Mouse (Mus musculus) MEL (cell line): Measurements from ENCODE around the gene Kif5c. TPM values are rescaled to one million over a fixed set of nuclear protein-coding genes. Genes with fewer than 3 reads are reported as not detected.

ENCODE experiments used
- DNase-seq: peaks from one replicate; pipeline ENCODE4 v3.0.0; 2011; ENCODE audit warnings: low read depth, low spot score
- H3K27ac ChIP-seq: 2 replicates; pipeline ENCODE4 v1.5.1; 2012; ENCODE audit warnings: low read depth, mild to moderate bottlenecking, control low read depth, low read length, moderate library complexity; ENCODE audit not compliant: control insufficient read depth
- H3K27me3 ChIP-seq, 2 experiments: fragments of 150-350 bp in 1 of 2; sonication (generic) in 1 of 2; 2 replicates each; pipeline ENCODE4 v1.6.1; 2012; ENCODE audit warnings: low read length in 2 of 2, mild to moderate bottlenecking in 2 of 2, improper control_type of control experiment in 1 of 2, moderate library complexity in 1 of 2; ENCODE audit not compliant: insufficient read depth in 2 of 2, control insufficient read depth in 1 of 2
- H3K36me3 ChIP-seq, 2 experiments: 2 replicates each; pipeline ENCODE4 v1.6.1; 2012 to 2014; ENCODE audit warnings: low read length in 2 of 2, improper control_type of control experiment in 1 of 2, inconsistent platforms in 1 of 2, mild to moderate bottlenecking in 1 of 2; ENCODE audit not compliant: insufficient read depth in 2 of 2, control insufficient read depth in 1 of 2
- H3K4me1 ChIP-seq, 2 experiments: fragments of 150-350 bp in 1 of 2; sonication (generic) in 1 of 2; 2 replicates each; pipeline ENCODE4 v1.6.1; 2012; ENCODE audit warnings: low read length in 2 of 2, improper control_type of control experiment in 1 of 2, mild to moderate bottlenecking in 1 of 2; ENCODE audit not compliant: insufficient read depth in 2 of 2, control insufficient read depth in 1 of 2
- H3K4me3 ChIP-seq, 2 experiments: fragments of 150-350 bp in 1 of 2; sonication (generic) in 1 of 2; 2 replicates each; pipeline ENCODE4 v1.5.1; 2012; ENCODE audit warnings: low read depth in 2 of 2, low read length in 2 of 2, mild to moderate bottlenecking in 2 of 2, moderate library complexity in 2 of 2, control low read depth in 1 of 2, improper control_type of control experiment in 1 of 2; ENCODE audit not compliant: control insufficient read depth in 1 of 2, insufficient read depth in 1 of 2
- H3K79me2 ChIP-seq: 2 replicates; pipeline ENCODE4 v1.6.1; 2012; ENCODE audit warnings: mild to moderate bottlenecking, low read length, moderate library complexity; ENCODE audit not compliant: control insufficient read depth, poor library complexity, insufficient read depth
- H3K9ac ChIP-seq: 2 replicates; pipeline ENCODE4 v1.6.1; 2012; ENCODE audit warnings: low read depth, mild to moderate bottlenecking, control low read depth, low read length, moderate library complexity; ENCODE audit not compliant: control insufficient read depth, poor library complexity, severe bottlenecking
- H3K9me3 ChIP-seq: fragments of 150-350 bp; sonication (generic); replicated peaks from 2 replicates; pipeline ENCODE4 v1.6.1; 2012; ENCODE audit warnings: mild to moderate bottlenecking, low read length, improper control_type of control experiment, moderate library complexity; ENCODE audit not compliant: insufficient read depth
- CHD1 ChIP-seq: IDR thresholded peaks from 2 replicates; pipeline ENCODE4 v1.6.1; 2012; ENCODE audit warnings: low read depth, mild to moderate bottlenecking, inconsistent platforms, low read length, improper control_type of control experiment
- CHD2 ChIP-seq: IDR thresholded peaks from 2 replicates; pipeline ENCODE4 v1.6.1; 2011; ENCODE audit warnings: low read length, improper control_type of control experiment
- CTCF ChIP-seq, 3 experiments: IDR thresholded peaks in 2 of 3; conservative IDR thresholded peaks in 1 of 3; 2 replicates each; pipeline ENCODE4 v1.5.1; 2011 to 2012; ENCODE audit warnings: low read length in 3 of 3, low read depth in 2 of 3, mild to moderate bottlenecking in 2 of 3, improper control_type of control experiment in 1 of 3, inconsistent platforms in 1 of 3, mixed read lengths in 1 of 3, moderate library complexity in 1 of 3; ENCODE audit not compliant: control insufficient read depth in 1 of 3, insufficient read depth in 1 of 3, poor library complexity in 1 of 3, severe bottlenecking in 1 of 3
- E2F4 ChIP-seq: IDR thresholded peaks from 2 replicates; pipeline ENCODE4 v1.6.1; 2011; ENCODE audit warnings: low read depth, low read length, improper control_type of control experiment, borderline replicate concordance
- EP300 ChIP-seq, 2 experiments: IDR thresholded peaks; 2 replicates each; pipeline ENCODE4 v1.6.1; 2011; ENCODE audit warnings: improper control_type of control experiment in 2 of 2, low read length in 2 of 2, low read depth in 1 of 2, mild to moderate bottlenecking in 1 of 2
- ETS1 ChIP-seq: IDR thresholded peaks from 2 replicates; pipeline ENCODE4 v1.6.1; 2012; ENCODE audit warnings: low read depth, mild to moderate bottlenecking, inconsistent platforms, low read length, improper control_type of control experiment, moderate library complexity
- GABPA ChIP-seq: IDR thresholded peaks from 2 replicates; pipeline ENCODE4 v1.6.1; 2012; ENCODE audit warnings: low read depth, mild to moderate bottlenecking, inconsistent platforms, low read length, improper control_type of control experiment, moderate library complexity
- GATA1 ChIP-seq: IDR thresholded peaks from 2 replicates; pipeline ENCODE4 v1.6.1; 2011; ENCODE audit warnings: low read depth, low read length, improper control_type of control experiment
- JUND ChIP-seq: IDR thresholded peaks from 2 replicates; pipeline ENCODE4 v1.6.1; 2011; ENCODE audit warnings: low read depth, mild to moderate bottlenecking, improper control_type of control experiment, low read length
- KAT2A ChIP-seq: conservative IDR thresholded peaks from 2 replicates; pipeline ENCODE4 v1.6.1; 2012; ENCODE audit warnings: low read depth, low read length, improper control_type of control experiment, inconsistent platforms
- MAX ChIP-seq: IDR thresholded peaks from 2 replicates; pipeline ENCODE4 v1.6.1; 2011; ENCODE audit warnings: low read length, improper control_type of control experiment
- MAZ ChIP-seq: IDR thresholded peaks from 2 replicates; pipeline ENCODE4 v1.6.1; 2012; ENCODE audit warnings: low read depth, mild to moderate bottlenecking, inconsistent platforms, low read length, improper control_type of control experiment
- MEF2A ChIP-seq: IDR thresholded peaks from 2 replicates; pipeline ENCODE4 v1.6.1; 2014; ENCODE audit warnings: low read depth, mild to moderate bottlenecking, inconsistent platforms, low read length, improper control_type of control experiment; ENCODE audit not compliant: poor library complexity, insufficient replicate concordance, severe bottlenecking; ENCODE audit errors: extremely low read depth
- MYB ChIP-seq: IDR thresholded peaks from 2 replicates; pipeline ENCODE4 v1.6.1; 2011; ENCODE audit warnings: mild to moderate bottlenecking, low read depth, low read length, improper control_type of control experiment
- MYC ChIP-seq: IDR thresholded peaks from 2 replicates; pipeline ENCODE4 v1.6.1; 2011; ENCODE audit warnings: low read depth, mild to moderate bottlenecking, low read length, improper control_type of control experiment, moderate library complexity
- NRF1 ChIP-seq: IDR thresholded peaks from 2 replicates; pipeline ENCODE4 v1.6.1; 2014; ENCODE audit warnings: low read depth, mild to moderate bottlenecking, inconsistent platforms, low read length, improper control_type of control experiment, moderate library complexity; ENCODE audit not compliant: poor library complexity, insufficient read depth, severe bottlenecking
- POLR2A ChIP-seq, 2 experiments: IDR thresholded peaks; 2 replicates each; pipeline ENCODE4 v1.6.1; 2011 to 2012; ENCODE audit warnings: low read length in 2 of 2, mild to moderate bottlenecking in 2 of 2, control low read depth in 1 of 2, improper control_type of control experiment in 1 of 2, low read depth in 1 of 2, moderate library complexity in 1 of 2; ENCODE audit not compliant: control insufficient read depth in 1 of 2, insufficient read depth in 1 of 2, poor library complexity in 1 of 2
- POLR2AphosphoS2 ChIP-seq: IDR thresholded peaks from 2 replicates; pipeline ENCODE4 v1.6.1; 2011; ENCODE audit warnings: low read length, improper control_type of control experiment
- POLR2AphosphoS5 ChIP-seq: IDR thresholded peaks from 2 replicates; pipeline ENCODE4 v1.6.1; 2012; ENCODE audit warnings: low read depth, borderline replicate concordance, mild to moderate bottlenecking, inconsistent platforms, low read length, moderate library complexity, mixed read lengths
- RAD21 ChIP-seq: IDR thresholded peaks from 2 replicates; pipeline ENCODE4 v1.6.1; 2011; ENCODE audit warnings: mild to moderate bottlenecking, low read depth, low read length, improper control_type of control experiment
- SMC3 ChIP-seq: IDR thresholded peaks from 2 replicates; pipeline ENCODE4 v1.6.1; 2011; ENCODE audit warnings: low read depth, low read length, improper control_type of control experiment
- TAL1 ChIP-seq: IDR thresholded peaks from 2 replicates; pipeline ENCODE4 v1.6.1; 2012; ENCODE audit warnings: mild to moderate bottlenecking, inconsistent platforms, low read length, moderate library complexity, mixed read lengths
- TCF12 ChIP-seq: IDR thresholded peaks from 2 replicates; pipeline ENCODE4 v1.6.1; 2014; ENCODE audit warnings: low read depth, mild to moderate bottlenecking, inconsistent platforms, low read length, improper control_type of control experiment, moderate library complexity
- USF2 ChIP-seq, 2 experiments: IDR thresholded peaks; 2 replicates each; pipeline ENCODE4 v1.6.1; 2011 to 2012; ENCODE audit warnings: improper control_type of control experiment in 2 of 2, low read length in 2 of 2, borderline replicate concordance in 1 of 2, inconsistent platforms in 1 of 2, low read depth in 1 of 2, mild to moderate bottlenecking in 1 of 2; ENCODE audit not compliant: insufficient read depth in 1 of 2
- ZKSCAN1 ChIP-seq: IDR thresholded peaks from 2 replicates; pipeline ENCODE4 v1.6.1; 2012; ENCODE audit warnings: low read depth, mild to moderate bottlenecking, inconsistent platforms, low read length, improper control_type of control experiment, moderate library complexity
- ZNF384 ChIP-seq: IDR thresholded peaks from 2 replicates; pipeline ENCODE4 v1.6.1; 2012; ENCODE audit warnings: low read depth, mild to moderate bottlenecking, inconsistent platforms, low read length, improper control_type of control experiment
- polyA plus RNA-seq, 2 experiments: library from polyadenylated mRNA; stranded (reverse) in 1 of 2; unstranded in 1 of 2; fragments of >175 nt in 1 of 2; fragments of >200 nt in 1 of 2; gene quantifications; 2 replicates each; pipeline versions ENCODE4 v1.2.1 to v1.2.4; 2012; ENCODE audit warnings: low replicate concordance in 2 of 2, low read depth in 1 of 2; ENCODE audit not compliant: insufficient read length in 2 of 2, insufficient read depth in 1 of 2, missing spikeins in 1 of 2
- total RNA-seq: library from RNA; depleted of rRNA; stranded (reverse); fragments of 300-350 nt; gene quantifications from 2 replicates; pipeline ENCODE4 v1.2.3, GENCODE M21; 2012

Gene Kif5c
- total and polyA plus RNA-seq, 3 experiments = 0.26 to 0.39 TPM; not detected in 1

DNA sequence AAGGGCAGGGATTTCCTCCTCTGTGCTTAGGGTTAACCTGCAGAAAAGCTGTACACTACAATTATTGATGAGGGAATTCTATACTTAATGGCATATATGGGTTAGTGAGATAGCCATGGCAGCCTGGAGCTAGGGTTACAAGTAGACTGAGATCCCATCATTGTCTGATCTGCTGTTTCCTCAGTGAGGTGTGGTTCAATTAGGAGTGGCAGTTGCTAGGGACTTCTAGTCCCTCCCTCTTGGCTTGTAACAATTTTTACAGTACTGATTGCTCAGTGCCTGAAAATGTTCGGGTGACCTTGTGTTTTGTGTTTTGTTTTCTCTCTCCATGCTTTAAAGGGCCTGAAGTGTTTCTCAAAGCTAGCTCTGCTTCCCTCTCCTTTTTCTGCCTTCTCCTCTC is 2.1 kb downstream of the Kif5c start:
- H3K9me3 ChIP-seq = no peaks in the 10 kb centered on the region
- no peak for TF ChIP-seq ZKSCAN1
- no peak for TF ChIP-seq POLR2A (IDR thresholded peaks at IDR 0.05; ENCODE audit: control insufficient read depth in 1 of 2, insufficient read depth in 1 of 2, low read depth in 1 of 2, low read length in 2 of 2, poor library complexity in 1 of 2)
- no peak for TF ChIP-seq JUND
- no peak for TF ChIP-seq MAX
- TF ChIP-seq TCF12 = no peak
- TF ChIP-seq, all 39 proteins: peak for 0
- Histone ChIP-seq H3K79me2 (no peaks in the 10 kb centered on the region), H3K4me3 (no peak overlapping the region), H3K27ac (no peak overlapping the region), H3K27me3 (no peaks in the 10 kb centered on the region), H3K36me3 (no peaks in the 10 kb centered on the region), H3K4me1 (no peaks in the 10 kb centered on the region), H3K9ac (no peak overlapping the region)
- DNase-seq = no peak

DNA sequence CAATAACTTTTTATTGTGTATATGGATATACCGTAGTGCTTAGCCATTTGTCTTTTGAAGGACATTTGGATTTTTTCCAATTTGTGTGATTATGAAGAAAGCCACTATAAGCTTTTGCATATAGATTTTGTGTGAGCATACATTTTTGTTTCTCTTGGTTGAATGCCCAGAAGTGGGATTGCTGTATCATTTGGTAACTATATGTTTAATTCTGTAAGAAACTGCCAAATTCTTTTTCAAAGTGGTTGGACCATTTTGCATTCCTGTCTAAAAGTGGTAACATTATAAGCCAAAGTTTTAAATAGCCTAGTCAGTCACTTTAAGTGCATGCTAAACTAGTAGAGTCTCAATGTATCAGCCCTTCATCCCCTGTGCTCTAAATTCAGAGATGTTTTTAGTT is 6.5 kb downstream of the Kif5c start:
- no peak overlapping the region for H3K4me3 ChIP-seq
- no peak overlapping the region for H3K27ac ChIP-seq
- DNase-seq = no peak
- no peaks in the 10 kb centered on the region for H3K36me3 ChIP-seq
- no peaks in the 10 kb centered on the region for H3K79me2 ChIP-seq
- TF ChIP-seq POLR2AphosphoS2 = no peak
- TF ChIP-seq SMC3 = no peak
- no peak for TF ChIP-seq ETS1
- TF ChIP-seq EP300 (IDR thresholded peaks at IDR 0.05; ENCODE audit: low read depth in 1 of 2, low read length in 2 of 2) = no peak
- TF ChIP-seq CHD1 = no peak
- no peak for TF ChIP-seq RAD21
- no peak overlapping the region for H3K9ac ChIP-seq
- H3K9me3 ChIP-seq = no peaks in the 10 kb centered on the region
- H3K4me1 ChIP-seq = no peaks in the 10 kb centered on the region
- H3K27me3 ChIP-seq = peaks cover 0 to 2% of the 10 kb centered on the region in 2 experiments; a peak in 1 of 4 replicates

DNA sequence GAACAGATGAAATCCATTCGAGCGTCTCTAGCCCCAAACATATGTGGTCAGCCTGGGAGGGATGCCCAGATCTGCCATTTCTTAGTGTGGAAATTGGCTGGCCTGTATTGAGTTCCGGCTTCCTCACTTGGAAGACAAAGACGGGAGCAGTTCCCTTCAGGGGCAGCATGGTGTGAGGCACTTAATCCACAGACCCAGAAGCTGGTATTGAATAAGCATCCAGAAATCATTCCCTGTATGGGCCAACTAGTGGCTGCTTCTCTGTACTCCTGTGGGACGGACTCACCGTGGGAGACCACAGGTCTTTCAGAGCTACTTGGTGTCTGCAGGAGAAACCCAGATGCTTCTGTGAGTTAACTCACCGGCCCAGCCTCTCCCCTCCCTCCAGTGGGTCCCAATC is 8.5 kb downstream of the Kif5c start:
- TF ChIP-seq JUND = no peak
- no peak for TF ChIP-seq KAT2A
- no peak for TF ChIP-seq NRF1
- no peak for TF ChIP-seq MAZ
- TF ChIP-seq ZKSCAN1 = no peak
- TF ChIP-seq CTCF (IDR thresholded peaks at IDR 0.05 in 2 of 3, conservative IDR thresholded peaks at IDR 0.05 in 1 of 3; ENCODE audit: control insufficient read depth in 1 of 3, insufficient read depth in 1 of 3, low read depth in 2 of 3, low read length in 3 of 3, poor library complexity in 1 of 3, severe bottlenecking in 1 of 3) = no peak
- no peak for TF ChIP-seq USF2 (IDR thresholded peaks at IDR 0.05; ENCODE audit: borderline replicate concordance in 1 of 2, insufficient read depth in 1 of 2, low read depth in 1 of 2, low read length in 2 of 2)
- no peak for TF ChIP-seq TAL1
- TF ChIP-seq POLR2AphosphoS5 = no peak
- no peak for TF ChIP-seq E2F4
- TF ChIP-seq CHD2 = no peak
- no peak for TF ChIP-seq MYB
- TF ChIP-seq ZNF384 = no peak
- no peak for TF ChIP-seq MYC
- no peak for TF ChIP-seq GABPA
- TF ChIP-seq GATA1 = no peak
- no peak for TF ChIP-seq MEF2A

More for the DNA sequence above, 8.5 kb downstream of the Kif5c start:
- DNase-seq = no peak
- no peak overlapping the region for H3K27ac ChIP-seq
- H3K9me3 ChIP-seq = no peaks in the 10 kb centered on the region
- no peaks in the 10 kb centered on the region for H3K36me3 ChIP-seq
- no peaks in the 10 kb centered on the region for H3K4me1 ChIP-seq
- H3K27me3 ChIP-seq = peaks cover 0 to 2% of the 10 kb centered on the region in 2 experiments; a peak in 1 of 4 replicates
- no peak overlapping the region for H3K9ac ChIP-seq
- no peak overlapping the region for H3K4me3 ChIP-seq
- H3K79me2 ChIP-seq = no peaks in the 10 kb centered on the region
